Mouse (Mus musculus) monocyte, adult 2 months (primary cell): Measurements from ENCODE around the gene Slc37a1.

Source experiments
- DNase-seq, 2 experiments: peaks; one replicate each; pipeline ENCODE4 v3.0.0; 2022; ENCODE audit warnings: low spot score in 2 of 2, low read depth in 1 of 2

The Slc37a1 gene

DNA sequence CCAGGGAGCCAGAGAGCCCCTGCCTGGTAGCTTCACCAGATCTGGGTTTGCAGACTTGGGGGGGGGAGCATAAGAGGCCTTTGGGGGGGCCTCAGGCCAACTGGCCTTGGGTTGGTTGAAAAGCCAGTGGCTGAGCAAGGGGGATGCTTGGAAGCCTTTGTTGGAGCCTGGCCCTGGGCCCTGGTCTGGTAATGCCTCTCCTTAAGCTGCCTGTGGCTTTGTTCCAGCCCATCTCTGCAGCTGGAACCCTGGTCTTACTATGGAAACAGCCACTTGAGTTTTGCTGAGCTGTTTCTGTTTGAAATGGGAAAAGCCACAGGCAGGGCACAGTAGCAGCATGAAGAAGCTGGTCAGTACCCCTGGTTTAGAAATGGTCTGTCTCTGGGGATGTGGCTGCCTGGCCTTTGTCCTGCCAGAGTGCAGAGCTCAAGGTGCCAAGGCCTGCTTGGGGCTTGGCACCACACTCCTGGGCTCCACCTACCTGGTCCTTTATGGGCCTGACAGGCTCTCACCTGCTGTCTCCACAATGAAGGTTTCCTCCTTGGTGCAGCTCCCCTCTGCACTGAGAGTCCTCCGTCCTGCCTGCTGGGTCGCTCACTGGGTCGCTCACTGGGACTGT is 102.9 kb downstream of the Slc37a1 start:
- DNase-seq, result no peak

- DNase-seq, result no peak
Observed at GRCm38 (mm10) chr17:31391462-31391861, 104.9 kb downstream of the Slc37a1 start.

- no peak for DNase-seq
Observed at GRCm38 (mm10) chr17:31392041-31392440, 105.4 kb downstream of the Slc37a1 start.

GRCm38 (mm10) chr17:31393811-31394210 is 107.2 kb downstream of the Slc37a1 start:
- DNase-seq, result no peak

DNA sequence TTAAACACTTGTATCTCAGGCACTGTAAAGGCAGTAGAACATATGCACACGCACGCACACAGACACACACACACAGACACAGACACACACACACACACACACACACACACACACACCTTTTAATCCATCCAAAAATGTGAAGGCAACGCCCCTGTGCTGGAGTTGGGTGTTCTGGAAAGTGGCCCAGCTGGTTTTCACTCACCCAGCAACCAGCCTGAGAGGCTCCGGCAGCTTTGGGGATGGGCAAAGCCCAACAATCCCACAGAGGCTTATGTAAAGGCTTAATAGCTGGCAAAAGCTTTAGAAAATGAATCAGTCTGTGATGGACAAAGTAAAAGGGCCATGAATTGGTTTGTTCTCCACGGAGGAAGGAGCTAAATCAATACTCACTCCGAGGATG is 113.7 kb downstream of the Slc37a1 start:
- DNase-seq, result no peak
